Mouse (Mus musculus) lung, embryonic 16.5 days (tissue): ENCODE data around the gene Fam117b. TPM values are rescaled to one million over a fixed set of nuclear protein-coding genes. Genes with fewer than 3 reads are reported as not detected.

ENCODE experiments used
- ATAC-seq: fragments of 200-750 bp; cut with Nextera tagmentation; 2 replicates; pipeline ENCODE4 v1.8.0; 2017; ENCODE audit warnings: low read depth, mild to moderate bottlenecking, moderate library complexity
- H3K27ac ChIP-seq: fragments of 300-500 bp; sonication (generic); 2 replicates; pipeline ENCODE4 v1.5.1; 2014; ENCODE audit warnings: mild to moderate bottlenecking, control low read depth, low read length
- H3K27me3 ChIP-seq: fragments of 300-500 bp; sonication (generic); 2 replicates; pipeline ENCODE4 v1.6.1; 2014; ENCODE audit warnings: low read depth, low read length, mixed read lengths; ENCODE audit not compliant: control insufficient read depth, insufficient read depth
- H3K36me3 ChIP-seq: fragments of 300-500 bp; sonication (generic); 2 replicates; pipeline ENCODE4 v1.6.1; 2014; ENCODE audit warnings: low read length; ENCODE audit not compliant: control insufficient read depth, insufficient read depth
- H3K4me1 ChIP-seq: fragments of 300-500 bp; sonication (generic); replicated peaks from 2 replicates; pipeline ENCODE4 v1.6.1; 2014; ENCODE audit warnings: low read length, mixed read lengths; ENCODE audit not compliant: control insufficient read depth, insufficient read depth
- H3K4me2 ChIP-seq: fragments of 300-500 bp; sonication (generic); 2 replicates; pipeline ENCODE4 v1.6.1; 2014; ENCODE audit warnings: low read depth, low read length, control low read depth
- H3K4me3 ChIP-seq: fragments of 300-500 bp; sonication (generic); 2 replicates; pipeline ENCODE4 v1.5.1; 2014; ENCODE audit warnings: mild to moderate bottlenecking, low read length, control low read depth
- H3K9ac ChIP-seq: fragments of 300-500 bp; sonication (generic); 2 replicates; pipeline ENCODE4 v1.6.1; 2014; ENCODE audit warnings: low read length, control low read depth
- H3K9me3 ChIP-seq: fragments of 300-500 bp; sonication (generic); 2 replicates; pipeline ENCODE4 v1.6.1; 2016; ENCODE audit warnings: low read length; ENCODE audit not compliant: control insufficient read depth
- WGBS: fragments of 180-500 bp; shearing (Covaris S2); extraction: QIAGEN DNeasy Blood & Tissue Kit; methylation state at CpG from one replicate; pipeline ENCODE4 v1.1.7; 2014; 5-methylcytosine and 5-hydroxymethylcytosine counted together
- polyA plus RNA-seq: library from polyadenylated mRNA; unstranded; fragments of >200 nt; fragmentation: Nextera tagmentation; extraction: Ambion mirVana; gene quantifications from 2 replicates; pipeline ENCODE4 v1.2.1, GENCODE M21; 2015

Fam117b gene
- polyA plus RNA-seq, 1 experiment from 2014 or later, result 8.9 TPM

DNA sequence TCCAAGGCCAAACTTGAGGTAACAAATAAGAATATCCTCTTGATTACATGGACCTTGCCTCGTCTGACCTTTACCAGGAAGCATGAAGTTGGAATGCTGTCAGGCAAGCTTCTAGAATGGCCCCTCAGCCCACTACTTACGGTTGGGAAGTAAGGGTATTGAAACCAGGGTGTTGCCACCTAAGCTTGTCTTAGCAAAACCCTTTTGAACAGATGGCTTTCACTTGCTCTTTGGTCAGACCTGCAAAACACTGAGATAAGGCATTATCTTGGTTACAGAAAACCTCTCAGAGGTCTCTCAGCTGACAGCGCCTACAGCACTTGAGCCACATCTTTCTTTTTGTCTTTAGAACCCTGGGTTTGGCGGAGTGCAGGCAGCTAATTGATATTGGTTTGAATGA is 18.8 kb upstream of the Fam117b start:
- no peaks in the 10 kb centered on the region for H3K36me3 ChIP-seq
- 56% methylated on average over 4 of the region's 4 CpGs for WGBS
- H3K9me3 ChIP-seq, result no peaks in the 10 kb centered on the region
- ATAC-seq, result no peak
- no peak overlapping the region for H3K4me3 ChIP-seq
- H3K4me1 ChIP-seq, result peaks cover 10% of the 10 kb centered on the region; the same call in 1 of the 2 replicates
- H3K27ac ChIP-seq, result no peak overlapping the region
- H3K27me3 ChIP-seq, result no peaks in the 10 kb centered on the region
- H3K4me2 ChIP-seq, result no peak overlapping the region
- H3K9ac ChIP-seq, result no peak overlapping the region

- H3K36me3 ChIP-seq, result no peaks in the 10 kb centered on the region
- no peak overlapping the region for H3K4me2 ChIP-seq
- H3K27me3 ChIP-seq, result no peaks in the 10 kb centered on the region
- 7% methylated on average over 4 of the region's 4 CpGs for WGBS
- H3K27ac ChIP-seq, result peak overlapping the region; percentile 45
- peak; percentile 89 for ATAC-seq
- no peak overlapping the region for H3K4me3 ChIP-seq
- peaks cover 10% of the 10 kb centered on the region; the same call in 1 of the 2 replicates for H3K4me1 ChIP-seq
- no peak overlapping the region for H3K9ac ChIP-seq
- no peaks in the 10 kb centered on the region for H3K9me3 ChIP-seq
Measured at GRCm38 (mm10) chr1:59895456-59895855, 17.4 kb upstream of the Fam117b start.

- ATAC-seq, result no peak
- WGBS, result 60% methylated on average over 5 of the region's 5 CpGs
- Histone ChIP-seq H3K27ac (no peak overlapping the region), H3K9ac (no peak overlapping the region), H3K4me3 (no peak overlapping the region), H3K36me3 (no peaks in the 10 kb centered on the region), H3K27me3 (no peaks in the 10 kb centered on the region), H3K4me2 (no peak overlapping the region), H3K9me3 (no peaks in the 10 kb centered on the region), H3K4me1 (peaks cover 10% of the 10 kb centered on the region; the same call in 1 of the 2 replicates)
Measured at GRCm38 (mm10) chr1:59897147-59897798, 15.5 kb upstream of the Fam117b start.

- Histone ChIP-seq H3K36me3 (no peaks in the 10 kb centered on the region), H3K27me3 (no peaks in the 10 kb centered on the region), H3K9ac (no peak overlapping the region), H3K9me3 (no peaks in the 10 kb centered on the region), H3K4me1 (peaks cover 10% of the 10 kb centered on the region; the same call in 1 of the 2 replicates), H3K4me2 (no peak overlapping the region), H3K4me3 (no peak overlapping the region), H3K27ac (no peak overlapping the region)
- 76% methylated on average over 2 of the region's 2 CpGs for WGBS
- no peak for ATAC-seq
Measured at GRCm38 (mm10) chr1:59899679-59900078, 13.1 kb upstream of the Fam117b start.

DNA sequence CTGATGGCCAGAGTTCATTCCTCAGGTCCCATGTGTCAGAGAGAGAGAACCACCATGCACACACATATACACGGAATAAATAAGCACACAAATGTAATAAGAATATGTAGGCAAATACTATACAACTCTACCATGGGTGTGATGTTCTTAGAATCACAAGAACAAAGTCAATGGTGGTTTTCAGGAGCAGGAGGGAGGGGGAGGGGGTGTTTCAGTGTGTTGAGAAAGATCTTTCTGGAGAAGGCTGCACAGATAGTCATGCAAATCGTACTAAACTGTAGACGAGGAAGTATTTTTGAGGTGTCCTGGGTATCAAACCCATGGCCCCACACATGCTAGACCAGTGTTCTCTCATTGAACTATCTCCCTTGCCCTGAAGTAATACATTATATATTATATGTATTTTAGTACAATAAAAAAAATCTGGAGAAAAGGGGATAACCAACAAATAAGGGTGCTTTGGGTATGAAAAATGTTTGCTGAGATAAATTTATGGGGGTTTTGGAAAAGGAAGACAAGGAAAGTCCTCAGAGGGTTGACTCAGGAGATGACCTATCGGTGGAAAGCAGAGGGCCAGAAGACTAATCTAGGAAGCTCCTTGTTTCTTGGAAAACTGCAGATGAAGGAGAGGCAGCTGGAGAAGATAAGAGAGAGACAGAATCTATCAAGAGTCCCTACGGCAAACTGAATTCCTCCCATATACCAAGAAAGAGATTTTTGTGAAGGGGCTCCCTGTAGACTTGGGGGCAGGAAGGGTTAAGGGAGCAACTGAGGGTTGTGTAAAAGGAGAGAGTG is 11.5 kb upstream of the Fam117b start:
- Histone ChIP-seq H3K27me3 (no peaks in the 10 kb centered on the region), H3K4me3 (no peak overlapping the region), H3K4me1 (no peaks in the 10 kb centered on the region), H3K9ac (no peak overlapping the region), H3K4me2 (no peak overlapping the region), H3K36me3 (no peaks in the 10 kb centered on the region), H3K9me3 (no peaks in the 10 kb centered on the region), H3K27ac (no peak overlapping the region)
- 86% methylated on average over 5 of the region's 5 CpGs for WGBS
- ATAC-seq, result no peak

GRCm38 (mm10) chr1:59902634-59903033 is 10.2 kb upstream of the Fam117b start:
- H3K27ac ChIP-seq, result peak overlapping the region; percentile 74; the same call in 1 of the 2 replicates
- H3K4me3 ChIP-seq, result no peak overlapping the region
- no peaks in the 10 kb centered on the region for H3K36me3 ChIP-seq
- H3K4me2 ChIP-seq, result no peak overlapping the region
- no peaks in the 10 kb centered on the region for H3K27me3 ChIP-seq
- no peaks in the 10 kb centered on the region for H3K4me1 ChIP-seq
- WGBS, result 17% methylated on average over 3 of the region's 3 CpGs
- H3K9me3 ChIP-seq, result no peaks in the 10 kb centered on the region
- H3K9ac ChIP-seq, result no peak overlapping the region
- peak; percentile 89 for ATAC-seq

DNA sequence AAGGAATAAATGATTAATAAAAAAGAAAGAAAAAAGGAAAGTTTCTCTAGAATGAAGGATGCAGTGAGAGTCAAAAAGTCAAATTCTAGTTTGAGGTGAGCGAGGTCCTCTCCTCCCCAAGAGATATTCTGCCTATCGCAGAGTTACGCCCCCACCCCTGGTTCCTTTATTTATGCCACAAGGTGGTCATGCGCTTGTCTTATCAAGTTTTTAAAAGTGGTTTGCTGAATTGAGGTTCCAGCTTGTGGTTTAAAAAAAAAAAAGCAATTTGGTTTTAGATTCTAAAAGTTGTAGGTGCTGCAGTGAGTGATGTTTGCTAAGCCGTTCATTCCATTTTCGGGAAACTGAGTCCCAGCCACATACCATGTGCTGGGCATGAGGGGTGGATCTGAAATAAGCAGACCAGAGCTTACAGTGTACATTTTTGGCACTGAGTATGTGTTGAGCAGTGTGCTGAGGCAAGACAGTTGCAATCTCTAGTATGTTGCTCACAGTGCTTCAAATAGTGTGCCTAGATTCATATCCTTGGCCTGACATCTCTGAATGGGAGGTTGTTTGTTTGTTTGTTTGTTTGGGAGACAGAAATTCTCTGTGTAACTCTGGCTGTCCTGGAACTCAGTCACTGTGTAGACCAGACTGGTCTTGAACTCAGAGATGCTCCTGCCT is 8.0 kb upstream of the Fam117b start:
- Histone ChIP-seq H3K36me3 (no peaks in the 10 kb centered on the region), H3K4me1 (no peaks in the 10 kb centered on the region), H3K4me3 (no peak overlapping the region), H3K4me2 (no peak overlapping the region), H3K27me3 (no peaks in the 10 kb centered on the region), H3K9ac (no peak overlapping the region), H3K9me3 (no peaks in the 10 kb centered on the region), H3K27ac (no peak overlapping the region)
- 95% methylated on average over 6 of the region's 6 CpGs for WGBS
- ATAC-seq, result no peak

GRCm38 (mm10) chr1:59905916-59906315 is 6.9 kb upstream of the Fam117b start:
- Histone ChIP-seq H3K27me3 (no peaks in the 10 kb centered on the region), H3K27ac (no peak overlapping the region), H3K9me3 (no peaks in the 10 kb centered on the region), H3K4me1 (no peaks in the 10 kb centered on the region), H3K4me2 (no peak overlapping the region), H3K4me3 (no peak overlapping the region), H3K36me3 (no peaks in the 10 kb centered on the region), H3K9ac (no peak overlapping the region)
- ATAC-seq, result no peak
- 66% methylated on average over 2 of the region's 2 CpGs for WGBS

DNA sequence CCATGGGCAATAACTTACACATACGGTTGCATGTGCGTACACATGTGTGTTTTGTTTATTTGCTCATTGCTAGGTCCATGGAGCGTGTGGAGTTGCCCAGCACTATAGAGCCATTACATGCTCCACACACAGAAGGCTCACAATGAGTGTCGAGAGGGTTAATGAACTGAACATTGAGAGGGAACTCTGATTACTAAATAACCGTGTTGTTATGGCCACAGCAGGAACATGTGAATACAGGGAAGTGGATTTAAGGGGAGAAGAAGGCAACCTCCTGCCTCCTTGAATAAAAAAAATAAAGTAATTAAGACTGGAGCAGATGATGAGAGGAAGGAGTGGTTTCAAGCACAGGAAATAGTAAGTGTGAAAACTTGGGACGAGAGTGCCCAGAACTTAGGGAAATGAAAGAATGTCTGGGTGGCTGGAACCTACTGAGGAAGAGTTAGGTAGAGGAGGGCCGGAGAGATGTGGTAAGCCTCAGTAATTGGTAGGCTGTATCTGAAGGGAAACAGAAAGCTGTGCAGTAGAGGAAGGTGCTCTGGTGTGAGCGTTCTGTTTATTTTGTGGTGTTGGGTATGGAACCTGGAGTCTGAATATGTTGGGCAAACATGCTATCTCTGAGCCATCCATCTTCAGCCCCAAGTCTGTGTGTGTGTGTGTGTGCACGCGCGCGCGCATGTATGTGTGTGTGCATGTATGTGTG is 5.8 kb upstream of the Fam117b start:
- WGBS, result 81% methylated on average over 13 of the region's 13 CpGs
- no peak for ATAC-seq
- peak overlapping the region; percentile 65 for H3K27ac ChIP-seq
- H3K9me3 ChIP-seq, result no peaks in the 10 kb centered on the region
- H3K9ac ChIP-seq, result no peak overlapping the region
- H3K27me3 ChIP-seq, result no peaks in the 10 kb centered on the region
- no peaks in the 10 kb centered on the region for H3K4me1 ChIP-seq
- H3K4me3 ChIP-seq, result no peak overlapping the region
- no peaks in the 10 kb centered on the region for H3K36me3 ChIP-seq
- no peak overlapping the region for H3K4me2 ChIP-seq
